Mouse (Mus musculus) lung, postnatal 0 days (tissue): ENCODE results near the gene Ccser1.

Experiments used
- CTCF ChIP-seq: IDR thresholded peaks from 2 replicates; pipeline ENCODE4 v1.5.1; 2016; ENCODE audit warnings: antibody characterized with exemption, mild to moderate bottlenecking
- EP300 ChIP-seq: IDR thresholded peaks from 2 replicates; pipeline ENCODE4 v1.6.1; 2016; ENCODE audit warnings: antibody characterized with exemption, mild to moderate bottlenecking, control low read depth

GRCm38 (mm10) chr6:62367802-62368201 lies 1187.7 kb downstream of the Ccser1 start:
- TF ChIP-seq EP300 (no peak), CTCF (no peak)
